Mouse (Mus musculus): ENCODE results near the gene Slc9a1. TPM values are rescaled to one million over a fixed set of nuclear protein-coding genes. Genes with fewer than 3 reads are reported as not detected.

Gene Slc9a1
- polyA plus RNA-seq, 1 experiment: 29.3 TPM

DNA sequence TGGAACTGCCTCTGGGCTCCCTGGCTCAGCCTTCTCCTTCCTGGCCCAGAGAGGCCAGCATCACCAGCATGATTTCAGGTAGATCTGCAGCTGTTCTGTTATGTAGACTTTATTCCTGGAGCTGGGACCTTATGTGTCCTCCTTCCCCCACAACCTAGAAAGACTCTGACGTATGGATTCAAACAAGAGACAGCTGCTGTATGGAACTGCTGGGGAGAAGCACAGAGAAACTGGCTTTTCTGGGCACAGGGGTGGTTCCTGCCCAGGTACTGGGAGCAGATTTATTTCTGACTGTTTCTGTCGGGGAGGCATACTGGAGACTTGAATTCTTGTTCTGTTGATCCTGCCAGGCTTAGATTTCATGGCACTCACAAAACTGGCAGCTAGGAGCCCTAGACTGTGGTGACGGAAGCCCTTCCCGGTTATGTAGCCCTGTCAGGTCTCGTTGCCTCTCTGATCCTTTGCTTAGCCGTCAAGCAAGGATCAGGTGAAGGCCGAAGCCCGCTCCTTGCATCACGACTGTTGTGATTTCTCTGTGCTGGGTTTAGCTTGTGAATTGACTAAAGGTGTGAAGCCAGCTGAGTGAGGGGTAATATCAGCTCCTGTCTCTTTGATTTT, 34.2 kb downstream of the Slc9a1 start:
- no peak for DNase-seq (ENCODE audit: low read depth)

DNA sequence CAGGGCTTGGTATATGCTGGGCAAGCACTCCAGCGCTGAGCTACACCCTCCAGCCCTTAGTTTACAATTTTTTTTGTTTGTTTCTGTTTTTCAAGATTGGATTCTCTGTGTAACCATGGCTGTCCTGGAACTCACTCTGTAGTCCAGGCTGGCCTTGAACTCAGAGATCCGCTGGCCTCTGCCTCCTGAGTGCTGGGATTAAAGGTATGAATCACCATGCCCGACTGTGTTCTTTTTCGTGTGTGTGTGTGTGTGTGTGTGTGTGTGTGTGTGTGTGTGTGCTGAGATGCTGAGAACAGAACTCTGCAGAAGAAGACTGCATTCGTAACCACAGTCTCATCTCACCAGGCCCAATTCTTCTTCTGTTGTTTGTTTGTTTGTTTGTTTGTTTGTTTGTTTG, 34.8 kb downstream of the Slc9a1 start:
- no peak for DNase-seq (ENCODE audit: low read depth)

DNA sequence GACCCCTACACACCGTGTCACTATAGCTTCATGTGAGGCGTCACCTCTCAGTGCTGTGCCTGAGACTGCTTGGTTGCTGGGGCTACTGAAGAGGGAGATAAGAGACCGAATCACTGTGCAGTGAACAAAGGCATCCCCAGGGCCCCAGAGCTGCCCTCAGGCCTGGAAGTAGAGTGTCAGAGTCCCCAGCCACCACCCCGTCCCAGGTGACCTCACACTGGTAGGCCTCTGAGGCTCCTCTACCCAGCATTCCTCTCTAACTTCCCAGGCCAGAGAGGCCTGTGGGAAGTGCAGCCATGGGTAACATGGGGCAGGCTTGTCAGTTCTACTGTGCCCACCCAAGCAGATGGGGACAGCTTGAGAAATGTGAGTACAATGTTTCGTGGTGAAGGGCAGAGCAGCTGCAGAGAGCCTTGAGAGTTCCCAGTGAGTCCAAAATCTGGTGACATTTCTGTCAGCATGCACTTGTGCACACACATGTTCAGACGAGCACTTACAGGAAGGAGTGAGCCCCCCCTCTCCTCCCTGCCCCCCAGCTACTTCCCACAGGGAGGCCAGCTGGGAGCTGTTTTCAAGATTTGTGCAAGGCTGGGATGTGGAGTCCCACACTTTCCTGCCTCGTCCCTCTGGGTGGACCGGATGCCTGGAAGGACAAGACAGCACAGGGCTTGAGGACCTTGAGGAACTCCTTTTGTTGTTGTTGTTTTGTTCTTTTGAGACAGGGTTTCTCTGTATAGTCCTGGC, 37.0 kb downstream of the Slc9a1 start:
- no peak for DNase-seq (ENCODE audit: low read depth)

DNA sequence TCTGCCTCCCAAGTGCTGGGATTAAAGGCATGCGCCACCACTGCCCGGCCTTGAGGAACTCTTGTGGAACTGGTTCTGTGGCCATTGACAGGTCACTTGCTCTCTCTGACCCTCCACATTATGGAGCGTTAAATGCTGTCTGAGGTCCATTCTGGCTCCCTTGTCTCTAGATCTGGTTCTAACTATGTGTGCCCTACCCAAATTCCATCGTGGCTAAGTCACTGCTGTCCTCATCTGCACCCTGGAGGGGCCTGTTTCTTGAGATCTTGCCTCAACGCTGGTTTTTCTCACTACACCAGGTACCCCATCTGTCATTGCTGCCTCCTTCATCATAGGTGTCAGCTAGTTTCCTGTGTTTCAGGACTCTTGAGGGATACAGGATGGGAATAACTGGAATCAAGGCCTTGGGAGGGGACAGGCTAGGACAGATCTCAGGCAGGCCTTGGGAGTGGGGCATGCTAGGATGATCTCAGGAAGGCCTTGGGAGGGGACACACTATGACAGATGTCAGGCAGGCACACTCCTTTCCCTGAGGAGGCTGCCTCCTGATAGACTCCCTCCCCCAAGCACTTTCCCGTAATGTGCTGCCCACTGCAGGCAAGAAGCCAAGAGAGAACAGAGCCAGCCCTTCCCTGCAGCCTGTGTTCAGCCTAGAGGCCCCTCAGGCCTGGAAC, 37.7 kb downstream of the Slc9a1 start:
- DNase-seq (ENCODE audit: low read depth): no peak

DNA sequence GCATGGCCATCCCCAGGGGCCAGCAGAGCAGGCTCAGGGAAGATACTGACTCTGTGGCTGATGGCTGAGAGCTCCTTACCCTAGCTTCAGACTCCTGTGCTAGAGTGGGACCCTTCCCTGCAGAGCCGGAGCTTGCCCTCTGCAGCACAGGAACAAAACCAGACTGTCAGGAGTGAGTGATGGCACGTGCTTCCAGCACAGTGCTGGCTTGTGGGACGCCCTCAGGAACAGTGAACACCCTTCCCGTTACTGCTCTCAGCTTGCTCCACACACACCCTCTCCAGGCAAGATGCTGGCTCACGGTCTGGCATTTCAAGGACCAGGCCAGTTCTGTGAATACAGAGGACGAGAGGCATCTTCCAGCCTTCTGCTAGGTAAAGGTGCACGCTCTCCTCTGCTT, 38.5 kb downstream of the Slc9a1 start:
- DNase-seq (ENCODE audit: low read depth): no peak

DNA sequence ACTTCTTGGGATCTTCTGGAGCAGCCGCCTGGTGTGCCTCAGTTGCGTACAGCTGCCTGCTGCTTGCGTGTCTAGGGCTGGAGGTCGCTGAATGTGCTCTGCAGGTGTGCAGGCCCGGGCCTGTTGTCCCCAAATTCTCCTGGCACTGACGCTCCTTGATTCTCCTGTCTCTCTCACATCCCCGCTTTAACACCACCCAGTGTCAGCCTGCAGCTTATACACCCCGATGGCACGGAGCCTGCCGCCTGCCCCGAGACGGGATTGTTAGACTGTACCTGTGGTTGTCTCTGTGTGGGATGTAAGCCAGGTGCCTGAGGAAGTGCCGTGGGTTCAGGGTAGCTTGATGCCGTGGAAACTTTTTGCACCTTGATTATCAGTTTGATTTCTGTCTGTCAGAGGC, 41.5 kb downstream of the Slc9a1 start:
- DNase-seq (ENCODE audit: low read depth): no peak

DNA sequence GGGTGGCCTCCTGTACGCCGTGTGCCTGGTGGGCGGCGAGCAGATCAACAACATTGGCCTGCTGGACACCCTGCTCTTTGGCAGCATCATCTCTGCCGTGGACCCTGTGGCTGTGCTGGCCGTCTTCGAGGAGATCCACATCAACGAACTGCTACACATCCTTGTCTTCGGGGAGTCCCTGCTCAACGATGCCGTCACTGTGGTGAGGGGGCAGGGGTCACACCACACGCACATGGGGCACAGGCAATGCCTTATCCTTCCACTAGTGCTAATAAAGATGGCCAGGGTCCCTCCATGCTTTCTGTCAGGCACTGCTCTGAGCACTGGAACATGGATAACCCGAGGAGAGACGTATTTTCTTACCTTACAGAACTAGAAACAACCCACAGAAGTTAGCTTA, 42.6 kb downstream of the Slc9a1 start:
- no peak for DNase-seq (ENCODE audit: low read depth)

DNA sequence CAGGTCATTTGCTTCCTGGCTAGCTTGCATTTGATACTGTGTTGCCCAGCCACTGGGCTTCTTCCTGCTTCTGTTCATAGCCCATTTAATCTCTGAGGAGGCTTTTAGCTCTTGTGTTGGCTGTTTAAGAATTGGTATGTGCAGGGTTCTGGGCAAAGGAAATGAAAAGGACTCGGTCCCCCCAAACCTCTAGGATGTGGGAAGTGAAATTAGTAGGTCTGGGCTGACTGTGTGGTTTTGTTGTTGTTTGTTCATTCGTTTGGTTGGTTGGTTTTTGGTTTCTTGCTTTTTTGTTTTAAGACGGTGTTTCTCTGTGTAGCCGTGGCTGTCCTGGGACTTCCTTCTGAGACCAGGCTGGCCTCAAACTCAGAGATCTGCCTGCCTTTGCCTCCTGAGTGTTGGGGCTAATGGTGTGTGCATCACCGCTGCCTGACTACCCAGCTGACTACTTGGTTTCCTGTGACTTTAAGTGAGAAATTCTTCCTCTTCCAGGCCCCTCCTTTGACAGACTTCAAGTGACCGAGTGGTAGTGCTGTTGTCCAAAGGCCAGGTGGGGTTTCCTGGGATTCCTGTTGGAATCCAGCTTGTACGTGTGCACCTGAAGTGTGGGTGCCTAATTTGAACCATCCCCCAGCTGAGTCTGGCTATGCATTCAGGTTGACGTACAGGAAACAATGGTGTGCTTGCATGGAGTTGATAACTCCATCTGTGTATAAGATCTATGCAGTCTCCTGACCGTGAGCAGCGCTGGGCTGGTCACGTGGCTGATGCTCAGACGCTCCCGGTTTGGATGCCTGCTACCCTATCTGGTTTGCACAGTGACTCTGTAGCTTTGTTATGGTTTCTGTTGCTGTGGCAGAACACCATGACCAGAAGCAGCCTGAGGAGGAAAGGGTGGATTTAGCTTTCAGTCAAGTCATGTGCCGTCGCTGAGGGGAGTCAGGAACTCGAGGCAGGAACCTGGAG, 43.4 kb downstream of the Slc9a1 start:
- no peak for DNase-seq (ENCODE audit: low read depth)

DNA sequence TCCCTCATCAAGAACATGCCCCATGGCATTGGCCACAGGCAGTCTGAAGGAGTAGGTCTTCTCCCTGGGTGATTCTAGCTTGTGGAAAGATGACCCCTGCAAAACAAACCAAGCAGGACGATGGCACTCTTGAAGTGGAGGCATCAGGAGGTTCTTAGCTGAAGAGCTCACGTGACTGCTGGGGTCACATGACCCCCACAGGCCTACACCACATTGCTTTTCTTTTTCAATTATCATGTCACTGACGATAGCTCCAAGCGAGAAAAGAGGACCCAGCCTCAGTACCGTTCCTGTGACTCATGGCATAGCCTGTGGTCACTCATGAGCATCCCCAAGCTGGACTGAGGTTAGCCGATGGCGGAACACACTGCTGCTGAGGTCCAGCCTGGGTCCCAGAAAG, 44.1 kb downstream of the Slc9a1 start:
- DNase-seq (ENCODE audit: low read depth): no peak

DNA sequence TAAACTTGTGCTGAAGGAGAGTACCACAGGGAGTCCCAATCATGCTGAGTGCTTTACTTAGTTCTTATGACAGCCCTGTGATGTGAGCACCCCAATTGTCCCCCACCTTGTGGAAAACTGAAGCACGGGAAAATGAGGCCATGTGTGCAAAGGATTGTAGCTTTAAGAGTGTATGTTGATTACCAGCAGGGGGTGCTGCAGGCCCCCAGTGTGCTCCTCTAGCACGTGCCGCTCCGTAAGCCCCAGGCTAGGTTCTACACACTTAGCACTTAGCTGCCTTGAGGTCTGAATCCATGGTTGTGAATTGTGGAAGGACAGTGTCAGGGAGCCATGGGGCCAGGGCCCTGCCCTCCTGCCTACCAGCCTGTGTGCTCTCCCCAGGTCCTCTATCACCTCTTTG, 45.4 kb downstream of the Slc9a1 start:
- DNase-seq (ENCODE audit: low read depth): no peak

DNA sequence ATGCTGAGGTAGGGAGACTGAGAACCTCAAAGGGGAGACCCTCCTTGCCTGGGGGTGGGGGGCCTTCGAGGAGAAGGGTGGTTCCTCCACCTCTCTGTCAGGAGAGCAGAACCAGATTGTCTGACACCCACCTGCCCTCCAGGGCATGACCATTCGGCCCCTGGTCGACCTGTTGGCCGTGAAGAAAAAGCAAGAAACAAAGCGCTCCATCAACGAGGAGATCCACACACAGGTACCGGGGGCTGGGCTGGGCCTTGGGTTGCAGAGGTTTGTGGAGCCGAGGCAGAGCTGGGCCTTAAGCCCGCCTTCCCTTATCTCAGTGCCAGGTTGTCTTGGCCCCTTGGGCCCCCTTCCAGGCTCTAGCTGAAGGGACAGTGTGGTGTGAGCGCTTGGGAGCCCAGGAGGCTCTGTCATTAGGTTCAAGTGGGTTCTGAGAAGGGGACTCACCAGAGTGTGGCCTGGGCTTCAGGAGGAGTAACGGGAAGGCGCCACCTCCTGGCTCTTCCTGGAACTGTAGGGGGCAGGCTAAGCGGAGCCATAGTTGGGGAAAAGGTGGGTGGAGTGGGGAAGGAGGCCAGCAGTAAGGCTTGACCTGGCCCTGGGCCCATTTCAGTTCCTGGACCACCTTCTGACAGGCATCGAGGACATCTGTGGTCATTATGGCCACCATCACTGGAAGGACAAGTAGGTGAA, 50.0 kb downstream of the Slc9a1 start:
- no peak for DNase-seq (ENCODE audit: low read depth)

DNA sequence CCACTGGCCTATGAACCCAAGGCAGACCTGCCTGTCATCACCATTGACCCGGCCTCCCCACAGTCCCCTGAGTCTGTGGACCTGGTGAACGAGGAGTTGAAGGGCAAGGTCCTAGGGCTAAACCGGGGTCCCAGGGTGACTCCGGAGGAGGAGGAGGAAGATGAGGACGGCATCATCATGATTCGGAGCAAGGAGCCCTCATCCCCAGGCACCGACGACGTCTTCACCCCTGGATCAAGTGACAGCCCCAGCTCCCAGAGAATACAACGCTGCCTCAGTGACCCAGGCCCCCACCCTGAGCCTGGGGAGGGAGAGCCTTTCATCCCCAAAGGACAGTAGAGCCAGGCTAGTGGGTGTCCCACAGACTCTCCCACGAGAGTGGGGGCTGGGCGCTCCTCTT, 52.5 kb downstream of the Slc9a1 start:
- DNase-seq (ENCODE audit: low read depth): no peak

DNA sequence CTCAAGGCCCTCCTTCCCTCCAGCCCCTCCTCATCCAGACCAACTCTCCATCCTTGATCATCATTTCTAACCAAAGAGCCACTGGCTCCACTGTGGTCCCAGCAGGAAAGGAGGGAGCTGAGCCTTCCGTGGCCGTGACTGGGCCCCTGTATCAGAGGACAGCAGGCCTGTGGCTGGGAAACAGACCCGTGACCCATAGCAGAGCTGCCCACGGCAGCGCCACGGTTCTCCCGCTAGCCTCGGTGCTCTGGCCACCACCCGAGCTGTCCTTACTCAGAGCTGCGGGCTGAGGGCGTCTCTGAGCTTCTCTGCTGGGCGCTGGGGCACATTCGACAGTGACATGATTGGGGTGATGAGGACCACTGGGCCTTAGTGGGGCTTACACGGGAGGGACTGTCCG, 53.1 kb downstream of the Slc9a1 start:
- no peak for DNase-seq (ENCODE audit: low read depth)

DNA sequence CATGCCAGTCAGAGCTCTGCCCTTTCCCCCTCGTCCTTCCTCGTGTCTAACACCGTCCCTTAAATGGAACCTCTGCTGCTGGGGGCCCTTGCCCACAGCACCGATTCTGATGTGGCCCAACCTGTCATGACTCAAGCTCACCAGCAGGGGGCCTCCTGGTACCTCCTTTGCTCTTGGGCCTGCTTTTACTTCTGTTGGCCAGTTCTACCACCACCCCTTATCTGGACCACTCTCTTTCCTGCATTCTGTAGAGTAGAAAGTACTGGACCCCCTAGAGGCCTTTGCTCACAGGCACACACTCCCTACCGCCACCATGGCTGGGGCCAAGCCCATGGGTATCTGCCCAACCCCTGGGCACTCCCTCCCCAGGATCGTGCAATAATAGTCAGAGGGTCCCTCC, 53.6 kb downstream of the Slc9a1 start:
- DNase-seq (ENCODE audit: low read depth): no peak

DNA sequence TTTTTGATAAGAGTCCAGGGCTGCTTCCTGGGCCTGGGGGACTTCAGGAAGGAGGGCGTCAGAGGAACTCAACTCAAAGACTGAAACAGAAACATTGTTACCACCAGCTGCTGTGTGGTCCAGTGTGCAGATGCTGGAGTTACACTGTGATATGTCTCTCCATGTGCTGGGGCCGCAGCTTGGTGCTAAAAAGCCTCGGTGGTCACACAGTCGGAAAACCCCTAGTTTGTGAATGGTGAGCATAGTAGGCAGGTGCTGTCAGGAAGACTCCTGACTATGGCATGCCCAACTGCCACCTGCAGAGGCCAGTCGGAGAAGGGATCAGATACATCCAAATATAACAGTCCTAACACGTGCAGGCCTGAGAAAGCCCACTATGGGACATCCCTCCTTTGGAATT, 54.2 kb downstream of the Slc9a1 start:
- DNase-seq (ENCODE audit: low read depth): no peak

DNA sequence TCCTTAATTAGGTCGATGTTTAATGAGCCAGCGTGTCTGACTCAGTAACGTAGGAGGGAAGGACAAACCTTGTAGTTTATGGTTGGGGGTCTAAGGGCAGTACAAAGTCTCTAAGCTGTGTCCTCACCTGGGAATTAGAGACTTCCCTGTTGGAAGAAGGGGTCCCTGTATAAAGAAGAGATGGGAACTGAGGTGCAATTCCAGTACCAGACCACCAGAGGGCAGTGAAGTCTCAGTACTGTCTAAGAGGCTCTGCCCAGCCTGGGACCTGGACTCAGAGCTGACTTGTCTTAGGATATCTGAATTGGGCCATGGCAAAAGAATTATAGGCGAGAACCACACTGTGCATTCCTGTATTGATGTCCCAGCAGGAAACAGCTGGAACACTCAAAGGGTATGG, 54.6 kb downstream of the Slc9a1 start:
- DNase-seq (ENCODE audit: low read depth): no peak

DNA sequence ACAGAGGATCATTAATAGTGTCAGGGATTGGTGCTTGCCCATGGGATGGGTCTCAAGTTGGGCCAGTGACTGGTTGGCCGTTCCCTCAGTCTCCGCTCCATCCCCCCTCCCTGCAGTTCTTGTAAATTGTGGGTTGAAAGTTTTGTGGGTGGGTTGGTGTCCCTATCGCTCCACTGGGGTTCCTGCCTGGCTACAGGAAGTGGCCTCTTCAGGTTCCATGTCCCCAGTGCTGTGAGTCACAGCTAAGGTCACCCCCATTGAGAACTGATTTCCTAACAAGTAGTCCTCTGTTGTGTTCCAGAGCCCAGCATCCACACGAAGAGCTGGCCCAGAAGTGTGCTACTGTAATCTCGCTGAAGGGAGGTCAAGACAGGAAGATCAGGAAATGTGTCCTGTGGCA, 56.6 kb downstream of the Slc9a1 start:
- no peak for DNase-seq (ENCODE audit: low read depth)

DNA sequence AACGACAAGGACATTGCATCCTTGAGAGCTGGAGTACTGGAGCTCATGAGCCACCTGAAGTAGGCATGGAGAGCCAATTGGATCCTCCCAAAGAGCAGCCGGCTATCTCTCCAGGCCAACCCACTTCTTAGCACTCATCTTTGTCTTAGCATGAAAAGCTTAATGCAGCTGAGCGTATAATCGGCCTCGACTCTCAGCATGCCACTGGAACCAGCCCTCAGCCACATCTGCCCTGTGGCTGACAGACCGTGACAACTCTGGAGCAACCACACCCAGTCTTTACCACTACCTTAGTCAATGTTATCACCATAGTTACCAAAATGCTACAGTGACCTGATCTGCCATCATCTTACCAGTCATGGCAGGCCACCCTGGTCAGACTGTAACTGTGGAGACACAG, 62.0 kb downstream of the Slc9a1 start:
- no peak for DNase-seq (ENCODE audit: low read depth)

DNA sequence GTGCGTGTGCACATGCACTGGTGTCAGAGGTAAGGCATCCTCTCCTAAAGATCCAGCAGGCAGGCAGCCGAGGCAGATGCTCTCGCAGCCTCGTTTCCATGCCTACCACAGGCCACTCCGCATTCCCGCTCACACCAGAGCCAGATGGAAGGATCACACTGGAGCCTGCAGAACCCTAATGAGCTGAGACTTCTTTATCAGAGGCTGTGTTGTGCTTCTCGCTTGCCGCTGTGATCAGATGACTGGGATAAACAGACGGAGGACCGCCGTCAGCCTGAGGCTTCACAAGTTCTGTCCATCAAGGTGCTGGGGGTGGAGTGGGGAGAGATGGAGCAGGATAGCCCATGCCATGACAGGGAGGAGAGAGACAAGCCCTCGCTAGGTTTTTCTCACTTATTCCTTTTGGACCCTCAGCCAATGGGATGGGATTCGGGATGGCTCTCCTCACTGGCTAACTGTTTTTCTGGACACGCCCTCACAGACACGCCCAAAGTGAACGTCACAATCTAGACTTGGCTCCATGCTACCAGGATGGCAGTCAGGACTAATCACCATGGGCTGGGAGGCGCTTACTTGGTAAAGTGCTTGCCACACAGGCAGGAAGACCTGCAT, 63.2 kb downstream of the Slc9a1 start:
- no peak for DNase-seq (ENCODE audit: low read depth)

DNA sequence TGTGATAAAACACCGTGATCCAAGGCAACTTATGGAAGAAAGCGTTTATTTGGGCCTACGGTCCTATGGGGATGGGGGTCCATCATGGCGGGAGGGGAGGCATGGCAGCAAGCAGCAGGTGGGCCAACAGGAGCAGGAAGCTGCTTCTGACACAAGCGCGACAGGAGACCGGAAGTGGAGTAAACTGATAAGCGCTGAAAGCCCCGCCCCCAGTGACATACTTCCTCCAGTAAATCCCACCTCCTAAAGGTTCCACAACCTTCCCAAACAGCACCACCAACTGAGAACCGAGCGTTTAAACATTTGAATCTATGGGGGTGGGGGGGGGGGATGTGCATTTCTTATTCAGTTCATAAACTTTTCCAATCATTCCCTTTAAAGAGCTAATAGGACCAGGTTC, 66.4 kb downstream of the Slc9a1 start:
- DNase-seq (ENCODE audit: low read depth): no peak
